Comparison of ENCODE assay signal across 7 mouse cellular contexts in the genomic region with DNA sequence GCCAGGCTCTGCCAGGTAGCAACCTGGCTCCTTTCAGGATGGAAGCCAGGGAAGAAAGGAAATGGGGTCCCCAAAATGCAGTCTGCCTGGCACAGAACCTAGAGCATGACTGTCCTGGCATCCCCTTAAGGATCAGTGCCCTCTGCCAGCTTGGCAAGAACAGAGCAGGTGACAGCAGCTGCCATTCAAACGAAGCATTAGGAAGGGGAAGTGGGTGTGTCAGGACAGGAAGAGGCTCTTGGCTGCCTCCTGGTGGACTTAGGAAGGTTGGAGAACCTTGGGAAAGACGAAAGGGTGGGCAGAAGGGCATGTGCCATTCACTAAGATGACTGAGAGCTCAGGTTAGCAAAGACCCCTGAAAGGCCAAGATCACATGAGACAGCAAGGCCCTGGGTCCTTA. TPM values are rescaled to one million over a fixed set of nuclear protein-coding genes. Genes with fewer than 3 reads are reported as not detected.
DNase-seq lines count a peak whose midpoint lies in the region; ATAC-seq lines count a peak whose summit lies in the region.

No protein-coding gene starts in this region.

- H3K9me3 ChIP-seq in liver, embryonic 12.5 days (replicated peaks): no peaks in the 10 kb centered on the region
- no peaks in the 10 kb centered on the region for H3K9me3 ChIP-seq in liver, embryonic 11.5 days (ENCODE audit: control insufficient read depth, low read length)
- H3K9me3 ChIP-seq in forebrain, embryonic 13.5 days (replicated peaks): no peaks in the 10 kb centered on the region
- no peaks in the 10 kb centered on the region for H3K9me3 ChIP-seq in midbrain, embryonic 13.5 days

- no peak overlapping the region; the same call in 1 of the 2 replicates for H3K9ac ChIP-seq in liver, embryonic 12.5 days
- H3K9ac ChIP-seq in liver, embryonic 11.5 days (ENCODE audit: low read depth, low read length): no peak overlapping the region
- H3K9ac ChIP-seq in forebrain, embryonic 13.5 days: no peak overlapping the region
- H3K9ac ChIP-seq in midbrain, embryonic 13.5 days (replicated peaks): 0 out of 2 replicates have a peak overlapping the region, but pooled peaks have one; percentile 20

- no peaks in the 10 kb centered on the region for H3K27me3 ChIP-seq in liver, embryonic 12.5 days (replicated peaks)
- H3K27me3 ChIP-seq in liver, embryonic 11.5 days (replicated peaks; ENCODE audit: control insufficient read depth, insufficient read depth, low read length): no peaks in the 10 kb centered on the region
- H3K27me3 ChIP-seq in forebrain, embryonic 13.5 days: no peaks in the 10 kb centered on the region
- H3K27me3 ChIP-seq in midbrain, embryonic 13.5 days: no peaks in the 10 kb centered on the region

- peaks cover 18% of the 10 kb centered on the region for H3K36me3 ChIP-seq in liver, embryonic 12.5 days
- H3K36me3 ChIP-seq in liver, embryonic 11.5 days (ENCODE audit: control insufficient read depth, insufficient read depth, low read length): peaks cover 11% of the 10 kb centered on the region; the same call in 1 of the 2 replicates
- peaks cover 32% of the 10 kb centered on the region for H3K36me3 ChIP-seq in forebrain, embryonic 13.5 days (ENCODE audit: poor library complexity, severe bottlenecking)
- H3K36me3 ChIP-seq in midbrain, embryonic 13.5 days: peaks cover 30% of the 10 kb centered on the region

- peaks cover 66% of the 10 kb centered on the region for H3K4me1 ChIP-seq in liver, embryonic 12.5 days
- H3K4me1 ChIP-seq in liver, embryonic 11.5 days (replicated peaks; ENCODE audit: control insufficient read depth, insufficient read depth, low read length): peaks cover 43% of the 10 kb centered on the region
- H3K4me1 ChIP-seq in forebrain, embryonic 13.5 days: peaks cover 67% of the 10 kb centered on the region
- H3K4me1 ChIP-seq in midbrain, embryonic 13.5 days (replicated peaks): peaks cover 64% of the 10 kb centered on the region

- 16% methylated on average over 2 of the region's 2 CpGs for WGBS in liver, embryonic 12.5 days (ENCODE audit: insufficient replicate concordance)
- 34% methylated on average over 2 of the region's 2 CpGs for WGBS in liver, embryonic 11.5 days
- WGBS in forebrain, embryonic 13.5 days: 16% methylated on average over 2 of the region's 2 CpGs
- WGBS in midbrain, embryonic 13.5 days: 27% methylated on average over 2 of the region's 2 CpGs

- no peak overlapping the region for H3K27ac ChIP-seq in liver, embryonic 12.5 days
- H3K27ac ChIP-seq in liver, embryonic 11.5 days (ENCODE audit: low read depth, low read length): no peak overlapping the region
- H3K27ac ChIP-seq in forebrain, embryonic 13.5 days: peak overlapping the region; percentile 59
- H3K27ac ChIP-seq in midbrain, embryonic 13.5 days: peak overlapping the region; percentile 19; the same call in 1 of the 2 replicates

- ATAC-seq in liver, embryonic 12.5 days: 0 out of 2 replicates have a peak, but pooled peaks have one; percentile 2
- no peak for ATAC-seq in liver, embryonic 11.5 days (replicated peaks; ENCODE audit: low FRiP score)
- no peak for ATAC-seq in forebrain, embryonic 13.5 days
- no peak for ATAC-seq in midbrain, embryonic 13.5 days

- H3K4me2 ChIP-seq in liver, embryonic 12.5 days: no peak overlapping the region
- H3K4me2 ChIP-seq in liver, embryonic 11.5 days: no peak overlapping the region
- no peak overlapping the region for H3K4me2 ChIP-seq in forebrain, embryonic 13.5 days
- no peak overlapping the region for H3K4me2 ChIP-seq in midbrain, embryonic 13.5 days (replicated peaks)

- no peak overlapping the region for H3K4me3 ChIP-seq in liver, embryonic 12.5 days
- no peak overlapping the region for H3K4me3 ChIP-seq in liver, embryonic 11.5 days (ENCODE audit: low read depth, low read length)
- no peak overlapping the region for H3K4me3 ChIP-seq in forebrain, embryonic 13.5 days
- H3K4me3 ChIP-seq in midbrain, embryonic 13.5 days (replicated peaks): no peak overlapping the region

- no peak for DNase-seq in liver, embryonic 11.5 days (ENCODE audit: low spot score)
- peak; percentile 90 for DNase-seq in brain, adult 2 months (ENCODE audit: low read depth, low spot score)
- no peak for DNase-seq in frontal cortex, postnatal 14 days (ENCODE audit: low spot score in 2 of 2)
- DNase-seq in spleen, postnatal 14 days (ENCODE audit: low spot score in 2 of 2): no peak

RNA-seq across cellular contexts. Expression of a gene that starts 20.2 kb away (rescaled TPM):
- polyA plus RNA-seq in liver, embryonic 12.5 days (2016; fragmentation: Nextera tagmentation; extraction: Ambion mirVana): 21.7 and 23.1 TPM in 2 replicates
- 23.8 and 26.0 TPM in 2 replicates for polyA plus RNA-seq in liver, embryonic 11.5 days (2014; fragmentation: Nextera tagmentation; extraction: Ambion mirVana)
- 88.2 TPM in 2 replicates for polyA plus RNA-seq in forebrain, embryonic 13.5 days (2015; fragmentation: Nextera tagmentation; extraction: Ambion mirVana)
- polyA plus RNA-seq in midbrain, embryonic 13.5 days (2015; fragmentation: Nextera tagmentation; extraction: Ambion mirVana): 80.5 and 106 TPM in 2 replicates

RNA-seq across cellular contexts. Expression of a gene that starts 20.3 kb away (rescaled TPM):
- polyA plus RNA-seq in liver, embryonic 12.5 days (2016; fragmentation: Nextera tagmentation; extraction: Ambion mirVana): 18.0 and 19.7 TPM in 2 replicates
- 38.8 and 39.5 TPM in 2 replicates for polyA plus RNA-seq in liver, embryonic 11.5 days (2014; fragmentation: Nextera tagmentation; extraction: Ambion mirVana)
- polyA plus RNA-seq in forebrain, embryonic 13.5 days (2015; fragmentation: Nextera tagmentation; extraction: Ambion mirVana): 21.5 and 25.6 TPM in 2 replicates
- 31.4 and 32.9 TPM in 2 replicates for polyA plus RNA-seq in midbrain, embryonic 13.5 days (2015; fragmentation: Nextera tagmentation; extraction: Ambion mirVana)

RNA-seq across cellular contexts. Expression of a gene that starts 24.6 kb away (rescaled TPM):
- 84.3 and 85.8 TPM in 2 replicates for polyA plus RNA-seq in liver, embryonic 12.5 days (2016; fragmentation: Nextera tagmentation; extraction: Ambion mirVana)
- polyA plus RNA-seq in liver, embryonic 11.5 days (2014; fragmentation: Nextera tagmentation; extraction: Ambion mirVana): 80.1 and 83.2 TPM in 2 replicates
- 155 and 158 TPM in 2 replicates for polyA plus RNA-seq in forebrain, embryonic 13.5 days (2015; fragmentation: Nextera tagmentation; extraction: Ambion mirVana)
- 141 and 156 TPM in 2 replicates for polyA plus RNA-seq in midbrain, embryonic 13.5 days (2015; fragmentation: Nextera tagmentation; extraction: Ambion mirVana)

RNA-seq across cellular contexts. Expression of a gene that starts 38.9 kb away (rescaled TPM):
- polyA plus RNA-seq in liver, embryonic 12.5 days (2016; fragmentation: Nextera tagmentation; extraction: Ambion mirVana): 19.5 and 19.7 TPM in 2 replicates
- 28.2 and 29.4 TPM in 2 replicates for polyA plus RNA-seq in liver, embryonic 11.5 days (2014; fragmentation: Nextera tagmentation; extraction: Ambion mirVana)
- 11.0 and 13.7 TPM in 2 replicates for polyA plus RNA-seq in forebrain, embryonic 13.5 days (2015; fragmentation: Nextera tagmentation; extraction: Ambion mirVana)
- 4.6 and 5.6 TPM in 2 replicates for polyA plus RNA-seq in midbrain, embryonic 13.5 days (2015; fragmentation: Nextera tagmentation; extraction: Ambion mirVana)

RNA-seq across cellular contexts. Expression of a gene that starts 53.5 kb away (rescaled TPM):
- polyA plus RNA-seq in liver, embryonic 12.5 days (2016; fragmentation: Nextera tagmentation; extraction: Ambion mirVana): 16.3 TPM in 2 replicates
- polyA plus RNA-seq in liver, embryonic 11.5 days (2014; fragmentation: Nextera tagmentation; extraction: Ambion mirVana): 25.7 and 26.0 TPM in 2 replicates
- polyA plus RNA-seq in forebrain, embryonic 13.5 days (2015; fragmentation: Nextera tagmentation; extraction: Ambion mirVana): 35.6 and 39.0 TPM in 2 replicates
- polyA plus RNA-seq in midbrain, embryonic 13.5 days (2015; fragmentation: Nextera tagmentation; extraction: Ambion mirVana): 40.5 and 42.5 TPM in 2 replicates

Comparison
In these comparisons a context has a peak if more than half of its experiments do, and no peak if none do; other contexts are left out.
1. H3K27ac ChIP-seq: peak in forebrain, embryonic 13.5 days (single experiment) and midbrain, embryonic 13.5 days (single experiment); none in liver, embryonic 12.5 days (single experiment) and liver, embryonic 11.5 days (single experiment).